Mouse (Mus musculus): Measurements from ENCODE around the gene Ino80b.

Gene Ino80b

DNA sequence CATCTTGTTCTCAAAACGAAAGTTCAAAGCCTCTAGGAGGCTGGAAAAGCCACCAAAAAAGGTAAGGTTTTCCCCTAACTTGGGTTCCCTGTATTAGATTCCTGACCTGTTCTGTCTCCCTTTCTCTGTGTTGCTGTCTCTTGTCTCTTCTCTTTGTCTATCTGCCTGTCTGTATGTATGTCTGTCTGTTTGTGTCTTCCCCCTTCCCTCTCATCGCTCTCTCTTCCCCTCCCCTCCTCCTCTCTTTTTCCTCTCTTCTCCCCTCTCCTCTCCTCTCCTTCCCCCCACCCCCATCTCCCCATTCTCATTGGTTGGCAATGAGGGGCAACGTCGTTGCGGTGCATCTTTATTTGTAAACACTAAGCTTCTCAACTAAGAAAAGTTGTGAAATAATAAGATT, at the start of gene Ino80b:
TSS of gene Ino80b (minus strand) at position 101 of the 400 bp plus-strand sequence.
- DNase-seq = no peak

DNA sequence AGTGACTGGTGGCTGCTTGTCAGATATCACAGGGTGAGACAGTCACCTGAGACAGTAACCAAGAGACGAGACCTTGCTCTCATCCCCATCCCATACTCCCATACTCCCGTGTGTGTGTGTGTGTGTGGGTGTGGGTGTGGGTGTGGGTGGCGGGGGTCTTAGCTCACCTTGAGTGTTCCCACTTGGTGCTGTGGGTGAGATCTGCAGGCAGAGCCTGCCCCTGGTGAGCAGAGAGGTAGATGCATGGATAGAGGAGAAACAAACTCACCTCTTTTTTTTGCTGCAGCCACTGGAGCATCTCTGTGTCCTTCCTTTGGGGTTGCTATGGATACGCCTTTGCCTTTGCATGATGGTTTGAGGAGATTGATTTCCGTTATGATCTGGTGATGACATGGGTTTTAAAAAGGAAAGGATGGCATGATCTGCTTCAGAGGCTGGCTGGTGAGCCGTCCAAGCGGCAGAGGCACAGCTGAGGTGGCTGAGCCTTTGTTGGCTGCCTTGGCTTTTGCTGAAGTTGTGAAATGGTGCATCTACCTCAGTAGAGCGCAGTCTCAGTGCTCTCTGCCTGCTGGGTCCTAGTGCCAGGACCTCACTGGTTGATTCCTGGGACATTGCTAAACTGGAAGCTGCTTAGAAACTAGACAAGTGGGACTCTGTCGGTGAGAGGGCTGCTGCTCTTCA, 47.1 kb upstream of the Ino80b start:
- DNase-seq = no peak

DNA sequence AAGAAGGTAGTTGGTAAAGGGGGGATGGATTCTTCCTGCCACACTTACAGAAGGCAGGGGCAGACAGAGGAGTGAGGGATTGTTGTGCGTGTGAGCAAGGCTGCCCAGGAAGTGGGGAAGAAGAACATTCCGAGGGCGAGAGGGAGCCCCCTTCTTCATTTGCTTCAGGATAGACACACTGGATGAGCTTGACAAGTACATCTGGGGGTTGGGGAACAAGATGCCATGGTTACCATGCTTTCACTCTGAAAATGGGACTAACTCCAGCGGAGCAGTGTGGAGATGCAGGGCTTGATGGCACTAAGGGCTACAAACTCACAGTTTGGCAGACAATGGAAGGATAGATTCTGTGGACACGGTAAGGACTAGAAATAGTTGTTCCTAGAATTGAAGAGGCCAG, 45.8 kb upstream of the Ino80b start:
- DNase-seq = no peak

DNA sequence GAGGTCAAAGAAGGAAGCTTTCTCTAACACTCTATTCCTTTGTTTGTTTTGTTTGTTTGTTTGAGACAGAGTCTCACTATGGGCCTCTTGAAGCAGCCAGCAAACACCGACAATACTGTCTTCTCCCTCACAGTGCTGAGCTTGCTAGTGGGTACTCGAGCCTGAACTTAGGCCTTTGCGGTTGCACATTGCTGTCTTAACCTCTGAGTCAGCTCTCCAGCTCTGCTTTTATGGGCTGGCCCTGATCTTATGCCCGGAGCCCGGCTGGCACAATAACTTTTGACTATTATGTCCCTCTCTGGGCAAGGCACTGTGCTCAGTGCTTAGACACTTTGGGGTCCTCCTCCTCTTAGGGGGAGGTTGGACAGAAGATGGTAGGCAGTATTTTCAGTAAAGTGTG, 44.6 kb upstream of the Ino80b start:
- DNase-seq = no peak

DNA sequence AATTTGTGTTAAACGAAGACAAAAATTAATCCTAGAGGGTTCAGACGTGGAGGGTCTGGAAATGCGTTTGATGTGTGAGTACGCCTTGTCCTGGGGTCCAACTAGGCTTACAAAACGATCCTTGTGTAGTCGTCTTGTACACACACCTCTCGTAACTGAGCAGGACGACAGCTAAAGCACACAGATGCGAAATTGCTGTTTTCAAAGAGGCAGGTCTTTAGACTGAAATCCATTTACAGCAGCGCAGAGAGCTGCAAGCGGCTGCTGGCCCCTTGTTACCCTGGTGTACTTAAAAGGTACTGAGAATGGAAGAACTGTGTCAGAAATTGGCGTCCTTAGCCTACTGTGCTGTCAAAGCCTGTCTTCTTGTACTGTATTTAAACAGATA, 41.0 kb upstream of the Ino80b start:
- no peak for DNase-seq

DNA sequence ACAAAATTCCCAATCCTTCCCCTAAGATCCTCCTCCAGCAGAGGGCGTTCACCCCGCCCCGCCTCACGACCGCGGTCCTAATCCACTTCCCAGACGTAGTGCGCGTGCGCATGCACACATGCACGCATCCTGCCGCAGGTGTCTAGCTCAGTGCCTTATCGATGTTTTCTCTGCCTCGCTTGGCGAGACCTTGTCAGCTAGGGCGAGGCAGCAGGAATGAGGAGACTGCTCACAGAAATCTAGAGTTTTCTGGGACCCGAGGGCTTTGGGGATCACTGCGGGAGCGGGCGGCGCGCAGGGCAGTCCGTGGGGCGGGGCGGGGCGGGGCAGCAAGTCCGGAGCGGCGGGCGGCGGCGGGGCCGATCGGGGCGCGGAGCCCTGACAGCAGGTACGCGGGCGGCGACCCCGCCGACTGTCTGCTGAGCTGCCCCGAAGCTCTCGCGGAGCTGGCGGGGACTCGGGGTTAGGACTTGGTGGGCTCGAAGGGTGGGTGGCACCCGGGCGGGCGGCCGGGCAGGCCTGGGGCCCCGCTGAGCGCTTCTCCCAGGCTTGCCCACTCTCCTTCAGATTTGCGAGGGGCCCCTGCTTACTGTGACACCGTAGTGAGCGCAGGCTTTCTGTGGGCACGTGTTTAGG, 40.5 kb upstream of the Ino80b start, which contains the start of gene Dctn1:
TSS of gene Dctn1 (plus strand) at position 314 of the 636 bp plus-strand sequence.
- DNase-seq = peak; percentile 87 to 90

DNA sequence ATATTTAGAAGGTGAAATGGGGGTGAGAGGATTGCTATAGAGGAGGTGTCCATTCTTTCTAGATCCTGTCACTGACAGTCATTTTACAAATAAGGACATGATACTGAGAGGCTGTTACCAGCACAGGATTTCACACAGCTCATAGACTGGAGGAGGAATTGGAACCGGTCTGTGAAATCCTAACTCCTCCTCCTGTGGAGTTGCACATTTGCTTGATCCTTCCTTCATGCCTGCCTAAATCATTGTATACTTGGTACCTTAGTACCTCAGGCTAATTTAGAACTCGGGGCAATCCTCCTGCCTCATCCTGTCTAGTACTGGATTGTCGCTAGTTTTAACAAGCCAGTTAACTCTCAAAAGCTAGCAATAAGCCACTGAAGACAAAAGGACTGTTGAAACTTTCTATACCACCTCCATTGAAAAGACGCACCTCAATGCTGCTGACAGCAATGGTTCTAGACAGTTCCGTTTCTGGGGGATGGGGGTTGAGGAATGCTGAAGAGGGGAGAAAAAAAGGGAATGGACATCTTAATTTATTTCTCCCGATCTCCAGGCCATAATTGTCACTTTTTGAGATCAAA, 39.9 kb upstream of the Ino80b start:
- no peak for DNase-seq

DNA sequence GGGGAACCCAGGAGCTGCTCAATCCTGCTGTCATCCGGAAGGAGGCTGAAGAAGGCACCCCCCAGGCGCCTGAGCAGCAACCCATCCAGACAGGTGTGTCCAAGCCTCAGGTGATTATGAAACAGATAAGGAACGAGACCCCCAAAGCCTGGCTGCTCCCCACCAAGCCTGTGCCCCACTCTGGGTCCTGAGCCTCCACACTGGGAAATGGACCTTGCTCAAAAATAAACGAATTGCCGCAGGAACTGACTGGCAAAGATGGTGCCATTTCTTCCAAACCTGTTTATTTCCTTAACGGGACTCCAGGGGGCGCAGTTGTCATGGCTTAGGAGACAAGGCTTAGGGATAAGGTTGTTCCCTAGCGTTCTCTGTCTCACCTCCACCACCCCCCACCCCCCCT, 37.5 kb upstream of the Ino80b start:
- peak in 1 of 2 experiments; percentile 56 for DNase-seq

DNA sequence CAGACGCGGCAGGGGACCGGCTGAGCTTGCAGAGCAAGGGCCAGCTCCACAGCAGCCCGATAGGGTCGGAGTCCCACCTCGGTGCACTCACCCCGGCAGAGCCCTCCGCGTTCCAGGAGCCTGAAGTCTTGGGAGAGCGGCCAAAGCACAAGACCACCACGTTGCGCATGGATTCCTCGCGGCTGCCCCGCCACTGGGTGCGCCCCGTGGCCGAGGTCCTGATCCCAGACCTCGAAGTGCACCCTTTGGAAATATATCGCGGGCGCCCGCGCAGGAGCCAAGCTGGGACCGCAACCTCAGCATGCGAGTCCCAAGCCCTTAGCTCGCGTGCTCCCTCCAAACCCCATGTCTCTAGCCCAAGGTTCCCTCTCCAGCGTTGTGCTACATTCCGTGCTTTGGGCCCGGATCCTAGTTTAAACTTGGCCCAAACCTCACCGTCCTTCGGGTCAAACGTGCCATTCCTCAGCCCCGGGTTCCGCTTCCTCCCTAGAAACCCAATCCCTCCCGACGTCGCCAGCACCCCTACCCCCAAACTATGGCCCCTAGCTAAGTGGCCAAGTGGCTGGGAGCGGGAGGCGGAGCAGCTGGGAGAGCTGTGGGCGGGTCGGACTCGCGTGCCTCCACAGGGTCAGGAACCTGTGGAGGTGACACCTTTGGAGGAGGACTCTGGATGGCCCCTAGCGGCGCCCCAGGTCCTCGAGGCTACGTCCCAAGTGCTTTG, 36.9 kb upstream of the Ino80b start:
- peak in 1 of 2 experiments; percentile 11 for DNase-seq

DNA sequence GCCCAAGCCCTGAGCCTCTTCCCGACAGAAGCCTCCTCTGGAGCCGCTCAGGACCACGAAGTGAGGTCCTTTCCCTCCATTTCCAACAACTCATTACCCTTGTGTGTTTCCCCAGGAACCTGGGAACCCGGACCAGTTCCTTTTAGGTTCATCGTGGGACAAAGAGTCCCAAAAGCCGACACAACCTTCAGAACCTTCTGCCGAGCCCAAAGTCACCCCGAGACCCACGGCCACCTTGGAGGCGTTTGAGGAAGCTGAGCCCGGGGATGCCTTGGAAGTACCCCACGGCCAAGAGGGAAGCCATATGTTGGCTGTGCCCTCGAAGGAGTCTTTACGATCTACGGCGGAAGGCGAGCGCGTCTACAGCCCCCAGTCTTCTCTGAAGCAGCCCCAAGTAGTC, 36.2 kb upstream of the Ino80b start:
- DNase-seq = no peak

DNA sequence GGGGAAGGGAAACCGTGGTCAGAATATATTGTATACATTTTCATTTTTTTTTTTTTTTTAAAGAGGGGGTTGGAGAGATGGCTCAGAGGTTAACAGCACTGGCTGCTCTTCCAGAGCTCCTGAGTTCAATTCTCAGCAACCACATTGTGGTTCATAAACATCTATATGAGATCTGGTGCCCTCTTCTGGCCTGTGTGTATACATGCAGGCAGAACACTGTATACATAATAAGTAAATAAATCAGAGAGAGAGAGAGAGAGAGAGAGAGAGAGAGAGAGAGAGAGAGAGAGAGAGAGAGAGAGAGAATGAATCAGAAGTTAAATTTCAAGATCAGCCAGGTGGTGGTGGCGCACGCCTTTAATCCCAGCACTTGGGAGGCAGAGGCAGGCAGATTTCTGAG, 34.2 kb upstream of the Ino80b start:
- DNase-seq = peak in 1 of 2 experiments; percentile 28

DNA sequence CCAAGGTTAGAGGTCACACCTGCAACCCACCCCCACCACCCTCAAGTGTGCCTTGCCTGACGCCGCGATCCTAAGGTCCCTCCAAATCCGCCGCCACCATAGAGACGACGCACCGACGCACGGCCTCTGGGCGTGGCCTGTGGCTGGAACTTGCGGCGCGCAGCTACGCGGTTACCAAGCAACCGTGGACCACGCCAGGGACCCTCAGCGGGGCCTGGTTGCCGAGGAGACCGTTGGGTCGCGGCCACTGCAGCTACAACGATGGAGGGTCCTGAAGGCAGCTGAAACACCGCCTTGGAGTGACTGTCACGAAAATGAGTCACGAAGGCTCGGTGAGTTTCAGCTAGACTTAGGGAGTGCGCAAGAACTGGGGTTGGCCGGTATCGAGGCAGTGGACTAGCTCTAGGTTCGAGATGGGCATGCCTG, 31.0 kb upstream of the Ino80b start, which contains the start of the genes Wdr54 and 1700003E16Rik:
TSS of gene Wdr54 (minus strand) at position 139 of the 426 bp plus-strand sequence.
TSS of gene 1700003E16Rik (plus strand) at position 146 of the 426 bp plus-strand sequence.
- DNase-seq = peak in 1 of 2 experiments; percentile 46

DNA sequence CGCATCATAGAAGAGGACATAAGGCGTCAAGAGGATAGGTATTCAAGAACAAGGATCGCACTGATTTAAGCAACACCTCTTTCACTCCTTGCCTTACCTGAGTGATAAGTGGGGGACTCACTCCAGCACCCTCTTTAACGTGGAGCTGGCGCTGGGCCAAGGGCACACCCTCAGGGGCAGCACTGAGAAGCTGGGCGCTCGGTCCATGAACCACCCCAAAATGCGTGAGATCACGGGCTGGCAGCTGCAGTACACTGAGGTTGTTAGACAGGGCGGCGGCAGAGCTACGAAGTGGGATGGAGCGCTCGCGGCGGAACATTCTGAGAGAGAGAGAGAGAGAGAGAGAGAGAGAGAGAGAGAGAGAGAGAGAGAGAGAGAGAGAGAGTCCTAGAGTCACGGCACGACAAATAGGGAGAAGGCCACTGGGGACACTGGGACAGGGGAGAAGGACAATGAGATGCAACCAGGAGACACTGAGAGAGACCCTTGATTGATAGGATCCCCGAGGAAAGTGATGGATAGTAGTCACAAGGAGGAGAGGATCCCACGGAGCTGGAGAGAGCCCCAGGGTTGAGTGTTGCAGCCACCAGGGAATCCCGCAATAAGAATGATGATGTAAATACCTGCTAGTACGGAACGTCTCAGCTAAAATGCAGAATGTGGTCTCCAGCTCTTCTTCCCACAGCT, 30.5 kb upstream of the Ino80b start:
- DNase-seq = no peak

DNA sequence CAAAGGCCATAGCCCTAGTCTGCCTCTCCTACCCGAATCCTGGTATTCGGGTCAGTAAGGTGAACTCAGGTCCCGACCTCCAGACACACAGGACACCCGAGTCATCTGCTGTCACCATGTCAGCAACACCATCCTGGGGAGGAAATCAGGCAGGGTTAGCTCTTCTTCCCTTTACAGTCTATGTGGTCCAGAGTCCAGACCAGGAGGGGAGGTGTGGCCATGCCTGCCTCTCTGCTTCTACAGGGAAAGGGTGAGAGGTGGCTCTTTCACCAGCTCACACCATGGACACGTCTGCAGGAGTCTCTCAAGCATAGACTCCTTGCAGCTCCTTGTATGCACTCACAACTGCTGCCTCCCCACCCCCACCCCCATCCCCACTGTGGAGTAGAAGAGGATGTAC, 28.3 kb upstream of the Ino80b start:
- DNase-seq = no peak

DNA sequence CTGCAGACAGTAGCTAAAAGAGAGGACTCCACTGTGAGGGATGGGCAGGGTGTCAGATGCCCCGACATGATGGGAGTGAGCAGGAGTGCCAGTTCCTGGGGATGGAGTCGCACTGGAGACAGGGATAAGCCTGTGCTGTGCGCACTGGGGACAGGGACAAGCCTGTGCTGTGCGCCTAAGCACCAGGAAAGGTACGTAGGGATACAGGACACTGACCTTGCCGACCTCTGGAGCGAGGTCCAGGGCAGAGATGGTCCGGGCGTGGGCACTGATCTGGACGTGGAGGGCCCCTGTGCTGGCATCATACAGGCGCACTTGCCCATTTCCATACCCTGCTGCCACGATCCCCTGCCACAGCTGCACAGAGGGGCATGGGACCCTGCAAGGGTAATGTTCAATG, 27.8 kb upstream of the Ino80b start:
- DNase-seq = no peak

DNA sequence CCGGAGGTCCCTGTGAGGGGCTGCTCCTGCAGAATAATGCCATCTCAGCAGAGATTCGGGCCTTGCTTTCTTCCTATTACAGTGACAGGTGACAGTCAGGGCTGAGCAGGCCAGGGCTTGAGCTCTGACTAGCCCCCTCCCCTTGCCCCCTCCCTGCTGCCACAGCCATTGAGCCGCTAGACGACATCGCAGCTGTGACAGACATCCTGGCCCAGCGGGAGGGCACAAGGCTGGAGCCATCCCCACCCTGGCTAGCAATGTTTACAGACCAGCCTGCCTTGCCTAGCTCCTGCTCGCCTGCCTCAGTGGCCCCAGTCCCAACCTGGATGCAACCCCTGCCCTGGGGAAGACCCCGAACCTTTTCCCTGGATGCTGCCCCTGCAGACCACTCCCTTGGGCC, 26.5 kb upstream of the Ino80b start:
- DNase-seq = no peak

DNA sequence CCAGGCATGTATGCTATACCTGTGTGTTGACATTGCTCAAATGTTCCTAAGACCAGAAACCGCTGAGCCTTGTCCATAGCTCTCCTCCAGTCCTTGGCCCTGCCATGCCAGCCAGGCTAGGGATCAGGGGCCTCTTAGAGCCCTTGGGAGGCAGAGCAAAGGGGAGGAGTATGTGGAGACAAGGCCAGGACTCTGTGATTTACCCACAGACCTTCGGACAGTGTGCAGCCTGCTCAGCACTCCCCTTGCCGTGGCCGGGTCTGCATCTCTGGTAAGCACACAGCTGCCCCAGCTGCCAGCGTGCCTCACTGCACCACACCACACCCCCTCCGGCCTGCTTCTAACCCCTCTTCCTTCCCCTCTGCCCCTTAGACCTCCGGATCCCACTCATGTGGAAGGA, 22.0 kb upstream of the Ino80b start:
- DNase-seq = no peak

DNA sequence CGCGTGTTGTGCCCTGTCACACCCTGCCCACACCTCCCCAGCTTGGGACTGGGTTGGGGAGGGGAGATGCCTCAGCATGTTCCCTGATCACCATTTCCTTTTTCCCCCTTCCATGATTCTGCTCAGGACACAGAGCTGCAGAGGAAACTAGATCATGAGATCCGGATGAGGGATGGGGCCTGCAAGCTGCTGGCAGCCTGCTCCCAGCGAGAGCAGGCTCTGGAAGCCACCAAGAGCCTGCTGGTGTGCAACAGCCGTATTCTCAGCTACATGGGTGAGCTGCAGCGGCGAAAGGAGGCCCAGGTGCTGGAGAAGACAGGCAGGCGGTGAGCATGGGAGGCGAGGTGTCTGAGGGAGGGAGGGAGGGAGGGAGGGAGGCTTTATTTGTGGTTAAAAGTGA, 20.6 kb upstream of the Ino80b start:
- no peak for DNase-seq

DNA sequence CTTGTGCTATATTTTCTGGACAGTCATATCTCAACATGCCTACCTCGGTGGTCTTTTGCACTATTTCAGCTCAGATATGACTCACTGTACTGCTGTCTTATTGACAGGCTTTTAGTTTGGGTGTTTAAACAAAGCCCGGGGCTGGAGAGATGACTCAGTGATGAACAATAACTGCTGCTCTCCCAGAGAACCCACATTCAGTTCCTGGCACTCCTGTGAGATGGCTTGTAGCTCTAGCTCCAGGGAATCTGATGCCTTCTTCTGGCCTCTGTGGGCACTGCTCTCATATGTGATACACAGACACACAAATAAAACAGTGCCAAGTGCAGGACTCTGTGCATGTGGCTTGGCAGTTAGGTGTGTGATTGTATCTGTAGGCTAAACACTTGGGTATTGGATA, 20.0 kb upstream of the Ino80b start:
- DNase-seq = no peak

DNA sequence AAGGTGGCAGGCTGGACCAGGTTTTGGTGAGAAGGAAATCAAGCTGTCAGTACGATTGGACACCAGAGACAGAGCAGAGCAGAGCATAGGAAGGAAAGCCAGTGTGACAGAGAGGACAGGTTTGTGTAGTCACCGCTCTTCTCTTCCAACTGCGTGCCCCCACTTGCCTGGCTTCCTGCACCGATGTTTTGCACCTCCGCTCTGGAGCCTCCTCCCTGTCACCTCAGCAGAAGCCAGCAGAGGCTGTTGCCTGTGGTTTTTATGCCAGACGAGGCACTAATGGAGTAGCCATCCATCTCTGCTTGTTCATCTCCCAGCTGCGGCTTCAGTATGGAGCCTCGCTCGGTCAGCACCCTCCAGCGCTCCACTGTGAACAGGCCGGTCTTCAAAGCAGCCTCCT, 17.7 kb upstream of the Ino80b start:
- DNase-seq = no peak

DNA sequence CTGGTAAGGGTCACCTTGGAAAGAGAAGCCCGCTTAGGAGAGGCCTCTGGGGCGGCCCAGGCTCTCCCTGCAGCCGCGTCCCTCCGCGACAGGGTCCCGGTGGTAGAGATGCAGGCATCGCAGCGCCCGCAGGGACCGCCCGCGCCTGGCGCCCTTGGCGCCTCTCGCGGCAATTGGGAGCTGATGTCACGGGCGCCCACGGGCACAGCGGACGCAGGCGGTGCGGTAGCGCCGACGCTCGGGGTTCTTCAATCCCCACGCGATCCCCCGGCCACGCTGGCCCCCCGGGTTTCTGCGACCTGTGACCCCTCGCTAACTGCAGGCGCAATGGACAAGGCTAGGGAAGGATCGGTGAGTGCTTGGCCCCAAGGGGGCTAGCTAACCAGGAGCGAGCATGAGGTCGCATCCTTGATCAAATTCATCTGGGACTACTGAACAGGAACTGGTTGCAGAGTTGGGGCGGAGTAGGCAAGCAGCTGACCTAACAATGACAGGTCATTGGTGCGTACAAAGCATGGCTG, 17.0 kb upstream of the Ino80b start:
- no peak for DNase-seq

DNA sequence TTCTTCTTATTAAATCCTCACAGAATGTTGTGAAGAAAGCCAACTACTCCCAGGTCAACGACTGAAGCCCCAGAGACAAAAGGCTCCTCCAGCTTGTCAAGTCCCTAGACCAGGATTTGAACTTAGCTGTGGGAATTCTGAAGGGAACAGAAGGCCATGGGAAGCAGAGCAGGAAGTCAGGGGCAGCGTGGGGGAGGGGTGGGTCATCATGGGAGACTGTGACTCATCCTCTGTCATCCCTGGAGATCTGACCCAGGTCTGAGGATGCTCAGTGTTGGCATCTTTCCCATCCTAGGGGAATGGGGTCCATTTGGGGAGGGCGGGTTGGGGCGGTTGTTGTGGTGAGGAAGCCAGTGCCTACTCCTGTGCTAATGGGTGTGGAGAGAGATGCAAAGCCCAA, 16.4 kb upstream of the Ino80b start:
- no peak for DNase-seq

DNA sequence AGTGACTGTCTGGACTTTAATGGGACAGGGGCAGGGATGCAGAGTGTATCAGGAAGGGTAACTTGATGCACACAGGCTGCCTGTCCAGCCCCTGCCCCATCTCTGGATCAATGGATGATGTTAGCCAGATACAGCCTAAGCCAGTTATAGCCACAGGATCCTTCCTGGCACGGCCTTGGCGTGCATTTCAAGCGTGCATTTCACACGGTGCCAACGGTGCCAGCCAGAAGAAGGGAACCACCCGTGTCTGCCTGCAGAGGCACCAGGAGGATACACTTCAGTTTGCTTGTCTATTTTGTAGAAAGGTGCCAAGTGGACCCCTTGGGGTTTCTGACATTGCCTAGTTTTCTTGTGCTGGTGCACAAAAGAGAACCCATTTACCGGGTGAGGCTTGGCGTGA, 14.8 kb upstream of the Ino80b start:
- DNase-seq = no peak

Data from spleen, adult 18-20 months (tissue).